Mouse (Mus musculus) lung, postnatal 14 days (tissue): Measurements from ENCODE around the gene Slc1a1.
A peak's percentile ranks its signal among the peaks of the same experiment; 100 is the strongest.

Experiments
- DNase-seq: peaks from one replicate; pipeline ENCODE4 v3.0.0; 2021

Slc1a1 gene

GRCm38 (mm10) chr19:28926366-28926765 is 91.5 kb downstream of the Slc1a1 start:
- no peak for DNase-seq

- DNase-seq, result no peak
Observed at GRCm38 (mm10) chr19:28927396-28927795, 92.5 kb downstream of the Slc1a1 start.

GRCm38 (mm10) chr19:28929034-28929433 is 94.2 kb downstream of the Slc1a1 start:
- no peak for DNase-seq

- DNase-seq, result no peak
Observed at GRCm38 (mm10) chr19:28934897-28935296, 100.0 kb downstream of the Slc1a1 start.

GRCm38 (mm10) chr19:28940135-28940874 is 105.5 kb downstream of the Slc1a1 start:
- DNase-seq, result peak; percentile 71

- DNase-seq, result no peak
Observed at GRCm38 (mm10) chr19:28941271-28941670, 106.4 kb downstream of the Slc1a1 start.

- DNase-seq, result no peak
Observed at GRCm38 (mm10) chr19:28946782-28947181, 111.9 kb downstream of the Slc1a1 start.

- no peak for DNase-seq
Observed at GRCm38 (mm10) chr19:28947311-28947710, 112.5 kb downstream of the Slc1a1 start.

GRCm38 (mm10) chr19:28951251-28951650 is 116.4 kb downstream of the Slc1a1 start:
- no peak for DNase-seq

GRCm38 (mm10) chr19:28963113-28963512 is 128.3 kb downstream of the Slc1a1 start:
- no peak for DNase-seq

- no peak for DNase-seq
Observed at GRCm38 (mm10) chr19:28963513-28963841, 128.6 kb downstream of the Slc1a1 start.
